Mouse (Mus musculus) 416B (cell line): ENCODE measurements around the gene Sipa1l2.
A peak's percentile ranks its signal among the peaks of the same experiment; 100 is the strongest.

Experiments used
- DNase-seq: peaks from one replicate; pipeline ENCODE4 v3.0.0; 2011; ENCODE audit warnings: low read depth

Sipa1l2 gene

GRCm38 (mm10) chr8:125513935-125514334 is 55.7 kb downstream of the Sipa1l2 start:
- no peak for DNase-seq

GRCm38 (mm10) chr8:125513242-125513866 is 56.3 kb downstream of the Sipa1l2 start:
- DNase-seq, result no peak

GRCm38 (mm10) chr8:125512561-125512960 is 57.0 kb downstream of the Sipa1l2 start:
- no peak for DNase-seq

- no peak for DNase-seq
Observed at GRCm38 (mm10) chr8:125510861-125511668, 58.5 kb downstream of the Sipa1l2 start.

- DNase-seq, result no peak
Observed at GRCm38 (mm10) chr8:125509776-125510175, 59.8 kb downstream of the Sipa1l2 start.

DNA sequence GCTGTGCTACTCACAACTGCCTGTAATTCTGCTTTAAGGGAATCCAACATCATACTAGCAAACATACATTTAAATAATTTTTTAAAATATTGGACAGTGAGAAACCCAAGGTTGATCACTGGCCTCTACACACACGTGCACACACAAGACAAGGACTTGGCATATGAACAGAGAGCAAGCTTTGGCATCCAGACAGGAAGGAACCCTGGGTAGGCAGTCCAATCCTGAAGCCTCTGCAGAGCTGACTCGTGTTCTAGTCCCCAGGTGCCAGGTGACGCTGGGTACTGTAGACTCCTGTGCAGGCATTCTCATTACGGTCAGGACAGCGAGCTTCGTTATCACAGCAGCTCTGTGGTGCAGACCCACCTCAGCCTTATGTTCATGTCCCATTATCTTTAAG is 60.4 kb downstream of the Sipa1l2 start:
- no peak for DNase-seq

GRCm38 (mm10) chr8:125507291-125507690 is 62.3 kb downstream of the Sipa1l2 start:
- DNase-seq, result no peak

DNA sequence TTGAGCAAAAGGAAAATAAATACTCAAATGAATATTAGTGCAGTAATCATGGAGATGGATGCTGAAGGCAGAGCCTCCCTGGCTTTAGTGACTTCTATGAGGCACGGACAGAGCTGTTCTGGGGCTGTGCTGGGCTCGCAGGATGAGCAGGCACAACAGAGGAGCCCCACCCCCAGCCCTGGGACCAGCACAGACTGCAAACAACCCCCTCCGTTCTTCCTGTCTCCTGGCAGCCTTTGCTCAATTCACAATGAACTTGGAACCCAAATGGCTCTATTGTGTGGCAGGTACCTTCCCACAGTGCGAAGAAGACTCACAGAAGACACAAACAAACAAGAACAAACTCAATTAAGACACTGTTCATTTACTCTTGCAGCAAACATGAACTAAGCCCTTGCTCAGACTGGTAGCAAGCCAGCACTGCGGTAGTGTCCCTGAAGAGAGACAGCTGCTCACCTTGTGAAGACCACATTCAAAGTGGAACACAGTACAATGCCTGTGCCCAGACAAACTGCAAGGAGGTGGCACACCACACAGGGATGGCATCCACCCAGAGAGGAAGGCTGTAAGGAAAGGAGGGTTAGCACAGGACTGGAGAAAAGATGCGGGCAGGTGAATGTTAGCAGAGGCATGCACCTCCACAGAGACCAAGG is 64.9 kb downstream of the Sipa1l2 start:
- DNase-seq, result no peak

DNA sequence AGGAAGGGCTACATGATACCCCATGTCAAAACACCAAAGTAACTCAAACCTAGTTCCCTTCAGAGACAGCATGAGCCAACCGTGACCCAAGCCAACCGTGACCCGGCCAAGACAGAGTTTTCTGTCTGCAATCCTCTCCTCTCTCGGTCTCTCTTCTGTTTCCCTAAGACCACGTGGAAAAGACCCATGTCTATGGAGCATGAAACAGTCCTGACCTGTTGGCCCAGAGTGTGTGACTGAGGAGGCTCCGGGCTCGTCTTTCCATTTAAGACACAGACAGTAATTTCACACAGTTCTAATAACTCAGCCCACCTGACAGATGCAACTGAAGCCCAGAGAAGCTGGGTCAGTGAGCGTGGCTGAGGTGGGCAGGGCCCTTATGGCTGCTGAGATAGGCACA is 65.8 kb downstream of the Sipa1l2 start:
- no peak for DNase-seq

- no peak for DNase-seq
Observed at GRCm38 (mm10) chr8:125502828-125503227, 66.8 kb downstream of the Sipa1l2 start.

- no peak for DNase-seq
Observed at GRCm38 (mm10) chr8:125500005-125500404, 69.6 kb downstream of the Sipa1l2 start.

DNA sequence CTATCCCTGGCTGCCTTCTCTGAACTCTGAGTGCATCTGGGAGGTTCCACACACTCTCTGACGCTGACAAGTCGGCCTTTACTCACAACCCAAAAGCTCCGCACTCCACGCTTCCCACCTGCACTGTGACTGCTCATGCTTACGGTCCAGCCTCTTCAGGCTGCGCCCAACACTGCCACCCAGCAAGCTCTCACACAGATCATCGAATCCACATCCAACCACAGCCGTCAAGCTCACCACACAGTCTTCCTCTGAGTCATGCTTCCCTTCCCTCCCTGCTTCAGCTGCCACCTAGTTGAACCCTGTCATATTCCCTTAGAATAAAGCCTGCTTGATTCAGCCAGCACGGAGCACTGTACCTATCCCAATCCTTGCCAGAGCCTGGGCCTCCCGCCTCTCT is 71.1 kb downstream of the Sipa1l2 start:
- peak; percentile 81 for DNase-seq

- no peak for DNase-seq
Observed at GRCm38 (mm10) chr8:125495545-125495944, 74.1 kb downstream of the Sipa1l2 start.

- DNase-seq, result no peak
Observed at GRCm38 (mm10) chr8:125493254-125493815, 76.3 kb downstream of the Sipa1l2 start.

DNA sequence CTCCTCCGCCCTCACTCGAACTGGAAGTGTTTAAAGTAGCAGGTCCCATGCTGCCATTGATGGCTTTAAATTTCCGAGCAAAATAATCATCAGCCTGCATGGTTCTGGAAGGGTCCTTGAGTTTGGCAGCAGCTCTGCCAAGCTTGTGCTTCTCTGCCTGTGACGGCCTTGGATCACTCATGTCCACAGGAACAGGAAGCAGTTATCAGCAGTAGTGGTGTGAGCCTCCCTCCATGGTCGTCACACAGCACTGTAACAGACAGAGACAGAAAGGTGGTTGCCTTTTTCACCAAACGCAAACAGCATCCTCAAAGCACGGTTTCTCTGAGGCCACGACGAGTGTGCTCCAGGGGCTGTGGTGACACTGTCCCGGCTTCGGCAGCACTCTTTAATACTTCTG is 77.2 kb downstream of the Sipa1l2 start:
- DNase-seq, result no peak

- DNase-seq, result no peak
Observed at GRCm38 (mm10) chr8:125488747-125489146, 80.9 kb downstream of the Sipa1l2 start.

GRCm38 (mm10) chr8:125485715-125486114 is 83.9 kb downstream of the Sipa1l2 start:
- no peak for DNase-seq

- DNase-seq, result no peak
Observed at GRCm38 (mm10) chr8:125484530-125485196, 84.9 kb downstream of the Sipa1l2 start.

- no peak for DNase-seq
Observed at GRCm38 (mm10) chr8:125482491-125483096, 87.0 kb downstream of the Sipa1l2 start.

DNA sequence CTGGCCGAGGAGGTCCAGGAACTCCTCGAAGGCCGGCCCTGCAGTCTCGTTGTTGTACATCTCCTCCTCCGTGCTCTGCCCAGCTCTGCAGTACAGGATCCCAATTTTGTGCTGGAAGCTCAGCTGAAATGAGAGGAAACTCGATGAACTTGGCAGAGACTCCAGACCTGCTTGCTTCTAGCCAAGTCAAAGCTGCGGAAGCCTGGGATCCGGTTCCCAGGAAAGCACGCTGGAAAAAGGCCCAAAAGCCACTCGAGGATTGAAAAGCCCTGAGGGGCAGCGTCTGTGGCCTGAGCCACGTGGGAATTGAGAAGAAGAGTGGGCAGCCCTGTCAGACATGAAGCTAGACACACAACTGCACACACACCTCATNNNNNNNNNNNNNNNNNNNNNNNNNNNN is 94.7 kb downstream of the Sipa1l2 start:
- no peak for DNase-seq

DNA sequence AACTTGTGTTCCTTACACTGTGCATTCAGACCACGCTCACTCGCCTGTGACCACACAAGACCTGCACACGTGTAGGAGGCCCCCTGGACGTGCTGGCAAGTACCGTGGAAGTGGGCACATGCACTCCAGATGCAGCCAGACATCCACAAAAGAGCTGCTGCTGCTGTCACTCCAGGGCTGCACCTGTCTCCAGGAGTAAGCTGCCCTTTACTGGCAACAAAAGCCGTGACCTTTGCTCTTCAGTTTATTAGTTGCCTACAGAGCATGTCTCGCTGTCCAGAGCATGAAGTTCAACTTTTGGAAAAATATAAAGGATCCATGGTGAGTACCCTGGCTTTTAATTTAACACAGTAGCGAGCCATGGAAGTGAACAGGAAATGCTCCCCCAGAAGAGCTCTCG is 98.2 kb downstream of the Sipa1l2 start:
- DNase-seq, result no peak
